Mouse (Mus musculus) kidney, adult 8-10 months (tissue): ENCODE measurements at regions not wholly inside any gene's neighbourhood (a gene's known extent, or its start where the extent isn't known, plus 50 kb on each side); places are given as distances from the start of the nearest gene placed in this dataset.

Experiments used
- DNase-seq, 2 experiments: peaks; one replicate each; pipeline ENCODE4 v3.0.0; 2022

DNA sequence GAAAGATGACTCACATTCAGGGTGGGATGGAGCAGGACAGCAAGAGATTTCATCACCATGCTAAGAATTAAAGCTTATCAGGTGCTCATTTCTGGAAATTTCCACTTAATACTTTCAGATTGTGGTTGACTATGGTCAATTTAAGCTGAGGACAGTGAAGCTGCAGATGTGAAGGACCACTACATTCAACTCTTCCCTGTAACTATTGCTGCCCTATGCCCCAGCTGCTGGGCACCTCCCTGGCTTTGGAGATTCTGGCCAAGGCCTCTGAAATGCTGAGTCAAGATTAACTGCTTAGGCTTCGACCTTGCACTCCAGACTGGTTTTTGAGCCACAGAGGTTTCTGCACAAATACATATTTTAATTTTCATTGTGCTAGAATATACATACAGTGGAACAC lies 140.4 kb upstream of the Grik3 start:
- no peak for DNase-seq

DNA sequence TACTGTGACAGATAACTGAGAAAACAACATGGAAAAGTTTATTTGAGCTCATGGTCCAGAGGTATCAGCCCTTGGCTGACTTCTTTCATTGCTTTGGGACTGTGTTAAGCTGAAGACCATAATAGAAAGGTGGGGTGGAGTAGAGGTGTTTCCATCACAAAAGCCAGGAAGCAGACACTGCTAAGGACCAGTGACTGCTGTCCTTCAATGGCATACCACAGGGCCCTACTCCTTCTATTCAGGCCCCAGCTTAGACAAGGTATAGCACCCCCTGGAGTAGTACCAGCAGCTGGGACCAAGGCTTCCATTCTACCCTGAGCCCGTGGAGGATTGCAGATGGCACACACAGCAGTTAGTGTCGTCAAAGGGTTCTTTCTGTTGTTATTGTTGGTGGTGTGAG lies 151.4 kb upstream of the Grik3 start:
- no peak for DNase-seq

DNA sequence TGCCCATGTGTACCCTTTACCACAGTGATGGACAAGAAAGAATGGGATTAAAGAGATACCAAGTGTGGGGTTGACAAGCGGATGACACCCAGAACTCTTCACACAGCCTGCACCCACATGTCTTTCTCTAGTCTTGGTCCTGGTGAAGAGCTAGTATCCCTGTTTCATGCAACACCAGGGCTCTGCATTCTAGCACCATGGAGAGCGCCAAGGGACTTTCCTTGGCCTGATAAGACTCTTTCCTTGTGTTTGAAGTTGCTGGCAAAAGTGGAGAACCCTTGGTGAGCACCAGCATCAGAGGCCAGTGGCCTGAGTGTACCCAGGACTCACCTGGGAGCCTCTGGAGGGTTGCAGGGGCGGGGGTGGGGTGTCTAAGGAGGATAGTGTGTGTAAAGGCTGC lies 161.7 kb upstream of the Grik3 start:
- DNase-seq: no peak

DNA sequence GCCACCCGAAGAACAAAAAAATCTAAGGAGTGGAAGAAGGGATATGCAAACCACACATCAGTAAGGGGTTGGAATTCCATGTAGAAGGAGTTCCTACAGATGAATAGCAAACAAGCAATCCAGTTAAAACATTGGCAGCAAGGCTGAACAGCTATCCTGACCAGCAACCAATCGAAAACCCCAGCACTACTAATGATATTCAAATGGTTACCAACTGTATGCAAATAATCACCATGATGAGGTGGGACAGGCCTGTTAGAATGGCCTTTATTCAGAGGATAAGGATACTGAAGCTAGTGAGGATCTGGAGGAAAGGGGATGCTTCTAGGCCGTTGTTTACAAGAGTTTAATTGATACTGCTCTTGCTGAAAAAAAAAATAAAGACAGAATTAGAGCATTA lies 166.0 kb upstream of the Grik3 start:
- DNase-seq: no peak

DNA sequence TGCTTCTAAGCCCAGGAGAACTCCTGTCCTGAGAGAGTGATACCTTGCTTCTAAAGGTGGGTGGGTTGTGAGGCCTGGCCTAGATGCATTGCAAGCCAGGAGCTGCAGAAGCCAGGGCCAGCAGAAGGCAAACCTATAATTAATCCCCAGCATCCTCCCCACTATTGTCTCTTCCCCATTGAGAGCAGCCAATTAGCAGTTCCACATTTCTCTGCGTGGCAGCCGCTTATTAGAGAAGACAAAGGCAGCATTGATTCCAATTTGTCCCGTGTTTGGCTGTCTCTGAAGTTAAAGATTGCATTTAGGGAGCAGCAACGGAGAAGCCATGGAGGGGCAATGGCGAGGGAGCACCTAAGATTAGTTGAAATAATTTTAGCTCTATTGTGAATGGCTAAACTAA lies 171.2 kb upstream of the Grik3 start:
- DNase-seq: no peak

DNA sequence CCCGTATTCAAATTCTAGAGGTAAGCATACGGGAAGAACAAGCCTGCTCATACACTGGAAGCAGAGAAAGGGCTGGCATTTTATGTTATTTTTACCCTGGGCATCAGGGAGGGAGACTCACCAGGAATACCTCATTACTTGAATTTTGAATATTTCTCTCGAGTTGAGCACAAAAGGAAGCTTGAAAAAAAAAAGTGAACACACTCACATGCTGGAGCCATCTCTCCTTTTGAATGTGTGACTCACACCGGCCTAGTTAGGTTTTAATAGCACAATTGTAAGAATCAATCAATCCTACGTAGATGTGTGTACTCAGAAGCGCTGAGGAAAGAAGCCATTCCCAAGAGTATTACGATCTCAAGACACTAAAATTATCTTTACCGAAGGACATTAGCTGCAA lies 172.2 kb upstream of the Grik3 start:
- no peak for DNase-seq

DNA sequence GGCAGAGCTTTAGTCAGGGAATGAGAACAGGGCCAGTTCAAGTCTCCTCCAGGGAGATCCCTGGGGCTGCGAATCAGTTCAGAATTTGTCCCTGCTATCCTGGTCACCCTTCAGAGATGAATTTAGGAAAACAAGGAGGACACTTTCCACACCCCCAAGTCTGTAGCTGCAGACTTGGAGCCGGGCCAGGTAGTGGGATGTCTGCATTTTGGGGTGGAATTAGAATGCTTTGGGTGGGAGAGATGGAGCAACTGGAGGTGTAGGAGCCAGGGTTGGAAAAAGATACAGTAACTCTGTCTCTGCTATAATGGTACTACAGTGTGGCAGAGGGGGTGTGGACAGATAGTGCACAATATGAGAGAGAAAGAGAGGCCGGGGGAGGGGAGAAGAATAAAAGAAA lies 173.6 kb upstream of the Grik3 start:
- no peak for DNase-seq

DNA sequence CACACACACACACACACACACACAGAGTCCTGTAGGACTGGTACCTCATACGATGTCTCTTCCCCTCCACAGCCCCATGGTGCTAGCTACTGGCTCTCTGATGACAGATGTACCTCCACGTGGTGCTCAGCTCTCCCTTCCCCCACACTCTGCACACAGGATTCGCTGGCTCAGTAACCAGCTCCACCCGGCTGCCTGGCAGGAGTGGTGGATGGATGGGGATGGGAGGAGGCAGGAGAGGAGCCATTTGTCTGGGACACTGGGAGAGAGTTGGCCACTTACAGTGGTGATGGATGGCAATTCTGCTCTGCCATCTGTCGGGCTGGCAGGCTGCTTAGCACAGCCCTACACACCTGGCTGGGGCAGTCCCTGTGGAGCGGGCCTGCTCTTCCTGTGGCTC lies 174.7 kb upstream of the Grik3 start:
- no peak for DNase-seq

DNA sequence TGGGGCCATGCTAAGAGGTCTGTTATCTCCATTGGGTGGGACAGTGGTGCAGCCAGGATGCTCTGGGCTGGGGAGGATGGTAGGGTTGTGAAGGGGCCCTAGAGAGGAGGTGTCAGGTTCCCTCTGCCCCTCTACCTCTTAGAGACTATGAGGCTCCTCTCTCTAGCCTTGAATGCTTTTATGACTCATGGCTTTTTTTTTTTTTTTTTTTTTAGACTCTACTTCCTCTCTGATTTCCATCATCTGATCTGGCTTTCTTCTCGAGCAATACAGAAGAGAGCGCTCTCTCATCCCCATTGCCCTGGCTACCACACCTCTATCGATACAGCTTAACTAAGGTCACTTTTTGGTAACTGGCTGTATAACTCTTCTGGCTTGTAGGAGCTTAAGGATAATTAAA lies 176.6 kb upstream of the Grik3 start:
- no peak for DNase-seq

DNA sequence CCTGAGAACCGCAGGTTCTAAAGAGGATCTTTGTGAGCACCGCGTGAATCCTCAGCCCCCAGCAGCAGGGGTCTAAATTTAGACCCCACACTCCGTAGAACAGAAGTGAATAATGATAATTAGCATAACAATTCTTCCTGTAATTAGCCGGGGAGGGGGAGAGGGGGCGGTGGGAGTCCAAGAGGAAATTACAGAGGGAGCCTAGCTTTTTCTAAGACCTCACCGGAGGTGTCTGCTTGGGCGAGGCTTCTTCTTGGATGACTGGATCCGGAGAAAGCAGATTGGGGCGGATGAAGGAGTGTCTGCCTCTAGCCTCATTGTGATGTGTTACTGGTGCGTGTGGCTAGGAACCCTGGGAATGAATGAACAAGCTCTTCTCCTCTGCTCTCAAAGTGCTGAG lies 177.2 kb upstream of the Grik3 start:
- DNase-seq: no peak

DNA sequence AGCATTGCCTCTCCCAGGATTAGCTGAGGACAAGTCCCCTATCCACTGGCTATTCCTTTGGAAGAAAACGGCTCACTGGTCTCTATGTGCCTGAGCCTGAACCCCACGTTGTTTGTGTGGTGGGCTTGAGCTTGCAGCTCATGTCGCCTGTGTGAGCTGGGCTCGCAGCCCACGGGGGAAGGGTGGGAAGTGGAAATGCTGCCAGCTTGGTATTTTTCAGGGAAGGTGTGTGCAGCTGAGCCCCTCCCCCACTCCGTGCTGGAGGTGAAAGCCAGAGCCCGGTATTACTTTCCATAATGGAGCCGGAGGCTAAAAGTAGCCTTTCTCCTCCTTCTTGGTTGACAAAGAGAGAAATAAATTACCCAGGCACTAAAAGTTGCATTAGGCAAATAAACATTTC lies 180.5 kb upstream of the Zc3h12a start:
- no peak for DNase-seq

DNA sequence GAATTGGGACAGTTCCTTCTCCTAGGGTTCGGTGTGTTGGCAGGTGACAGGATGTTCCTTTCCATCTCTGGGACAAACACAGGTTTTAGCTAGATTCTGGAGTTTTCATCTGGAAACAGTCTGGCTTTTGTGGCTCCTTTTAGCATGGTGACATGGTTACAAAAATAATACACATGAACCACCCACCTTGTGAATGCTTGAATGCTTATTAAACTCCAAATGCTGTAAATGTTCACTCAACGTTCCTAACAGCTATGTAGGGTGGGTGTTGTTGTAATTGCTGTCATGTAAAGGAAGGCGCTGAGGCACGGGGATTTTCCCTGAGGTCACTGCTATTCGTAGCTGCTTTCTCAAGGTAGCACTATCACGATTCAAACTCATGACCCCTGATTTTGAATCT lies 178.1 kb upstream of the Zc3h12a start:
- no peak for DNase-seq

DNA sequence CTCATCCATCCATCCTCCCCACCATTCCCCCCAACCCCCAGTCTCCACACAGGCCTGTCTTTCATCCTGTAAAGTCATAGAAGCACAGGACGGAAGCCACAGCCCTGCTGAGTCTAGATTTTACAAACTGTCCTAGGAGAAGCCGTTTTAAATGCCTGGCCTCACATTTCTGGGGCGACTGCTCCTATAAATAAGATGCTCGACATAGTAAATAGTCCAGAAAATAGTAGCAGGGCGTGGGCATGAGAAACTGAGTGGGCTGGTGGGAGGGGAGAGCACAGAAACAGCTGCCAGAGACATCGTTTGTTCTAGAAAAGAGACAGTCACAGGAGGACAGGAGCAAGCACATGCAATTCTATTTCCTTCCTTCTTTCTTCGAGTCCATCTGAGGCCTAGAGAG lies 175.0 kb upstream of the Zc3h12a start:
- no peak for DNase-seq

DNA sequence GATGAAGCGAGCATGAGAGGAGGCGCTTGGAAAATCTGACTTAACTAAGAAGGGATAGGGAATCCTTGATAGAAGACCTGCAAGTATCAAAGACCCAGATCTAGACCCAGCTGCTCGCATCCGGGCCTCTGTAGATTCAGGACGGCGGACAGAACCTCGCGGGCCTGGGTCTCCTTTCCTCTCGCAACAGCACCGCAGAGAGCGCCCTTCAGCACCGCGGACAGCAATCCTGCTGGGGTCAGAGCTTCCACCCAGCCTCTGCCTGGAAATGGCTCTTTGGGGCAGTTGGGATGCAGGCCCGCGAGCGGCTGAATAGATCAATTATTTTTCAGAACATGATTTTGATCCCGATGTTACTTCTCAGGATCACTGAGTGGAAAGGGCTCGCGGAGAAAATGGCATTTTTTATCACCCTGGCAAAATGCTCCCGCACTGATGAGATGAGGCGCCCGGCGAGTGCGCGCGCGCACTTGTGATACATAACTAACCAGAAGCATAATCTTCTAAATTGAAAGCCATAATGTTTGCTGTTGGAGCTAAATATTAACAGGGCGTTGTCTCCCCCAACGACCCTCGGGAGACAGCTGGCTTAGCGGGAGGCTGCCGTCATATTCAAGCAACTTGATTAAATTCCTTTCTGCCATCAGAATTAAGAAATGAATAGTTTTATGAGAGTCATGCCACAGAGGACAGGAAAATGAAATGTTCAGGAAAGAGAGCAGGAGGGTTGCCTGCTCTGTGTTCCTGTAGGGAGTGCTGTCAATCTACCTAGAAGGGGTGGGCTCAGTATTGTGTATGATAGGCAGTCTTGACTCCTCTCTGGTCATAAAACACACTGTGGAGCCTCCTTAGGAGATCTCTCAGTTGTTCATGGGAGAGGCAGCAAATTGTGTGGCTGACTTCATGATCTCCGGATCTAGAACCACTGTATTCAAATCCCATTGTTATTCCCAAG lies 173.1 kb upstream of the Zc3h12a start:
- DNase-seq: peak; percentile 4 to 42

DNA sequence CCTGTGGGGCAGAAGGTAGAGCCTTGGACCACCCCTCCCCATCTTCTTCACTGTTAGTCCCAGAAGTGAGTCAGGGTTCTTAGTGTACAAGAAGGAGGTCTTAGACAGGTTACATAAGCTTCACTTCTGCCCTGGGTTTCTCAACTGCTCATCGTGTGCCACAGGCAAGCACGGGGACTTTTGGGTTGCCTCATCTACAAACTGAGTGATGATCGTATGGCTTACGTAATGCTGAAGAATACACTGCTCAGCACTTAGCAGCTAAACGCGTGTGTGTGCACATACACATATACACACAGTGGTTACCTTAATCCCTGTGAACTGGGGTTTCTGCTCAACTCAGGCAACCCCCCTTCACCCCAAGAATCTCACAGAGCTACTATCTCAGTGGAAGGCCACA lies 163.1 kb upstream of the Zc3h12a start:
- no peak for DNase-seq

DNA sequence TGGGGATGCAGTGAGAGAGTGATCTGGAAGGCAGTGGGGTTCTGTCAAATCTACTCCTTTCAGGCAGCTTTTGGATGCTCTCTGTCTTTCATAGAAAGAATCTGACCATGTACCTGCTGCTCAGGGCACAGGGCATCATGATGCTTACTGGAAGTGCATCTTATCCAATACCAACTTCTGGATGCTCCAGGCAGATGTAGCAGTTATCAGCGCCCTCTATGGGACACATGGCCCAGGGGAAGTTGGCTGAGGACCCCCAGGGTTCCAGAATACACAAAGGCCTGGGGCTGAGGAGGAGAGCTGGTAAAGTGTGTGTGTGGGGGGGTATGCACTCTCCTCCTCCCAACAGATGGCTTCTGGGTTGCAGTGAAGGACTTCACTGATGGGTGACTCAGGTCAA lies 162.1 kb upstream of the Zc3h12a start:
- no peak for DNase-seq

DNA sequence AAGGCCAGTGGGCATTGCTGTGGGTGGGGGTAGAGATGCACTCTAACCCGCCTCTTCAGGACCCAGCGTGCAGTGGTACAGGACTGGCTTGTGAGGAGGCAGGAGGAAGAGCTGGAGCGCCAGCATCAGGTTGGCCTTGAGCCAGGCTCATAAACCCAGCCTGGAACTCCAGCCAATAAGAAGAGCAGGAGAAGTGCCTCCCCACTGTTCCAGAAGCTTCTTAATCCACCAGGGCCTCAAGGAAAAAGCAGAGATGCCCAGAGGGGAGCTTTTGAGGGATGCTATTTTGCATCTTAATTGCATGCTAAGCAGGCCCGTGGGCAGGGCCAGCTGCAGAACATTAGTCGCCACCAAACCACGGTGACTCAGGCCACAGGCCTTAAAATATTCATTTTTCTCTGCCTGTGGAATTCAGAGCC lies 161.4 kb upstream of the Zc3h12a start:
- no peak for DNase-seq

DNA sequence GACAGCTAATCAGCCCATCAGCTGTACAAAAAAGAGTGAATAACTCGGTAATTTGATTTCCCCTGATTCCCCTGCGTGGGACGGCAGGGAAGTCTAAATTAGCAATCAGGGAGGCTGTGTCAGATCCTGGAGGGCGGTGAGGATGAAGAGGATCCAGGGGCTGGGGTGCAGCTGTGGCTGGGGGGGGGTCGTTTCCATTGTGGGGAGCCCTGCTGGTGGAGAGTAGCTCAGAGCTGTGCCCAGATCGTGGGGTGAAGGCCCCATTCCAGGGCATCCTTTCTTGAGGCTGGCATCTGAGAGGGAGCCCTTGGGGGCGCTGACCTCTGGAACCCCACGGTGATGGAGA lies 155.3 kb upstream of the Zc3h12a start:
- no peak for DNase-seq

DNA sequence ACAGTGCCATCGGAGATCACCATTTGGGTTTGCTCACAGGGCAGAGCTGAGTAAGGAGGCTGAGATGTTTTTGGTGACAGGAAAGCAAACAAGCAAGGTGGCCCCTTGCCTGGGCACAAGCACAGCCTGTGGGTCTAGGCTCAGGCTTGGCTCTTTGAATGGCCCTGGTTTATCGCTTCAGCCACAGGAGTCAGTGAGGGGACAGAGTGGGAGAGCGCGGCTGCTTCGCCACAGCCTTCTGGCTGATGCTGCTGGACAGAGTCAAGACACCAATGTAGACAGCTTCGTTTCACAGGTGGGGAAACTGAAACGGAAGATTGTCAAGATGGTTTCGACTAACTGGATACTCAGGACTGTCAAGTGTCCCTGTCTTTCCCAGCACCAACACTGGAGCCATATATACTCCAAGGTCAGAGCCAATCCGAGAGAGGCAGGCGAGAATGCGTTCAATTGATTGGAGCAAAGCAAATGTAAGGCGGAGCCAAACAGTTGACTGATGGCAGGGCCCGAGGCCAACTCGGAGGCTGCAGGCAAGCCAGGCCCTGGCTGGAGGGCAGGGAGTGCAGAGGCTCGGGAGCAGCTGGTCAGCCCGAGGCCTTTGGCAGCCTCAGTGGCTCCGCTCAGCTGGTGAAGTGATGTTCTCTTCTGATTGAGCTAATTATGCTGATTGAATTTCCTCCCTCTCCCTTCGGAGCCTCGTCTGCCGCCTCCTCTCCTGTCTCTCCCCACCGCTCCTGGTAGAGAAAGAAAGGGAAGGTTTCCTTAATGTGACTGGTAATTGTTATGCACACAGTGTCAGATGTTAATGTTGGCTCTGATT lies 154.7 kb upstream of the Zc3h12a start:
- DNase-seq: peak in 1 of 2 experiments; percentile 5

DNA sequence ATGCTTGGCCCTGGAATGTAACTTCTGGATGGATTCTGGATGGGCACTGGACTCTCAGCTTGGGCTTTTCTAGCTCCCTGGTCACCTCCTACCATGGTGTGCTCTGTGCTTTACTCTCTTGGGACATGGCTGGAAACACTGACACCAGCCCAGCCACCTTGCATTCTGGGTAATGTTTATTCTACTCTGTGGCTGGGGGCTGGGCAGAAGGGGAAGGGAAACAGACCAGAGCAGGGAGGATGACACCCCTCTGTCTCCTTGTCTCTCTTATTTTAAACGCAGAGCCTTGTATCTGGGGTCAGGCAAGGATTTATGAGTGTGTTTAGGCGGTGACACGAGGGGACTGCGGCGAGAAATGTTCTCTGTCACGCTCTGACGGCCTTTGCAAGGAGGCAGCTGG lies 151.5 kb upstream of the Zc3h12a start:
- no peak for DNase-seq

DNA sequence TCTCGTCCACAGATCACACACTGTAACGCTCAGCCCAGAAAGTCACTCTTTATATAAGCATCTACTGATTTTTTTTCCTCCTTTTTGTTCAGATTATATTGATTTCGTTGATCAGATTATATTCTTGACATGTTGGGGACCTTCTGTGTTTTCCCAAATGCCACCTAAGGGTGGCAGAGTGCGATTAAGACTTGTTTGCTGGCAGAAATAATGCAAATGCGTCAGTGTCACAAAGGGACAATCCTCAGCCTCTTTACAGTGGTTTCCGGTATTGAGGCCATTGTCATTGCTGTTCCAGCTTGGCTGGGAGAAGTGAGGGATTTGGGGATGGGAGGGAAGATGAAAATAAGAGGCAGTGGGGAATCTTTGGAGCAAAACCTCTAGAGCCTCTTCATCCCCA lies 149.2 kb upstream of the Zc3h12a start:
- DNase-seq: no peak

DNA sequence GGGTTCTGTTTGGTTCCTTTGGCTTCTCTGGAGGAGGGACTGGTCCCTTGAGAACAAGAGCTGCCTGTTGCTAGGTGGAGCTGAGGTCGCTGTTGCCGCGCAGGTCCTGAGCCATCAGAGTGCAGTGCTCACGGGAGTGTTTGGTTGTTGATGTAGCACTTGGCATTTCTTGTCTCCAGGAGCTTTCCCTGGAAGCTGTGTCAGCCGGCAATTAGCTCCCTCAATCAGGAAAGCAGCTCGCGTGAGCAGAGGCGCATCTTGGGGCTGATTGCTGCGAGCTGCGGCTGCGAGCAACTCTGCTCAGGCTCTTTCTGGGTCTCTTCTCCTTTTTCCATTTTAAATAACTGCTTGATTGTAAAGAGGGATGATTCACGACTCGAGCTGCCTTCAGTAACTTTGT lies 147.6 kb upstream of the Zc3h12a start:
- DNase-seq: no peak

DNA sequence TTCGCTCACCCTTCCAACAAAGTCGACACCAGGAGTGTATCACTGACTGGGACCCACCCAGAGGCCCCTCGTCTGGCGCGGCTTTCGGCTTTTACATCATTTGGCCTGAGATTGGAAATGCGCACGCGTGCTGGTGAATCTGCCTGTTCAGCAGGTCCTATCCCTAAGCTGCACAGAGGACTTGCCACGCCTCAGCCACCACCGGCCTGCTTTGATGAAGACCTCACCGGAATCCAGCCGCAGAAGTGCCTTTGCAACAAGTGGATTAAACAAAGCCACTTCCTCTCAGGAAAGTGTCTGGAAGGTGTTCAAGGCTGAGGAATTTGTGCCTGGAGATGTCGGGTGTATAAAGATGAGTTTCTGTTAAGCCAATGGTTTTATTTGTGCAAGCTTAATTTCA lies 143.3 kb upstream of the Zc3h12a start:
- DNase-seq: no peak

DNA sequence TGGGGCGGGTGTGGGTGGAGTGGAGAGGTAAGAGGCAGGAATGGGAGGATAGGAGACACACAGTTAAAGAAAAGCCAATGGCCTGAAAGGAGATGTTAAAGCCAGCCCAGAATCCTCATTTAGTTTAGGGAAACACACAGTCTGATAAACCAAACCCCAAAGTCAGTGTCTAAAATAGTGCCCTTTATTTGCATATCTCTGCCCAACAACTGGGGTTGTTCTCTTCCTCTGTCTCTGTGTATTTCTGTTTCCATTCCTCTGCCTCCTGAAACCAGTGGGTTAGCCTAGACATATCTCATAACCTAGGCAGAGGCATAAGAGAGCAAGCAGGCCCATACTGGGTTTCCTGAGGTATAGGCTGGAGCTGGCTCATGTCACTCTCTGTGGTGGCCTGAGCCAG lies 138.6 kb upstream of the Zc3h12a start:
- DNase-seq: no peak
